Mouse (Mus musculus) central nervous system, embryonic 11.5 days (tissue): ENCODE results near the gene Slc52a3. TPM values are rescaled to one million over a fixed set of nuclear protein-coding genes. Genes with fewer than 3 reads are reported as not detected.

ENCODE experiments used
- polyA plus RNA-seq: library from polyadenylated mRNA; depleted of rRNA; stranded (reverse); fragments of >200 nt; gene quantifications from 2 replicates; pipeline ENCODE4 v1.2.3, GENCODE M21; 2012; rRNA removed

Slc52a3 gene
- polyA plus RNA-seq = 0.50 and 1.2 TPM in 2 replicates

DNA sequence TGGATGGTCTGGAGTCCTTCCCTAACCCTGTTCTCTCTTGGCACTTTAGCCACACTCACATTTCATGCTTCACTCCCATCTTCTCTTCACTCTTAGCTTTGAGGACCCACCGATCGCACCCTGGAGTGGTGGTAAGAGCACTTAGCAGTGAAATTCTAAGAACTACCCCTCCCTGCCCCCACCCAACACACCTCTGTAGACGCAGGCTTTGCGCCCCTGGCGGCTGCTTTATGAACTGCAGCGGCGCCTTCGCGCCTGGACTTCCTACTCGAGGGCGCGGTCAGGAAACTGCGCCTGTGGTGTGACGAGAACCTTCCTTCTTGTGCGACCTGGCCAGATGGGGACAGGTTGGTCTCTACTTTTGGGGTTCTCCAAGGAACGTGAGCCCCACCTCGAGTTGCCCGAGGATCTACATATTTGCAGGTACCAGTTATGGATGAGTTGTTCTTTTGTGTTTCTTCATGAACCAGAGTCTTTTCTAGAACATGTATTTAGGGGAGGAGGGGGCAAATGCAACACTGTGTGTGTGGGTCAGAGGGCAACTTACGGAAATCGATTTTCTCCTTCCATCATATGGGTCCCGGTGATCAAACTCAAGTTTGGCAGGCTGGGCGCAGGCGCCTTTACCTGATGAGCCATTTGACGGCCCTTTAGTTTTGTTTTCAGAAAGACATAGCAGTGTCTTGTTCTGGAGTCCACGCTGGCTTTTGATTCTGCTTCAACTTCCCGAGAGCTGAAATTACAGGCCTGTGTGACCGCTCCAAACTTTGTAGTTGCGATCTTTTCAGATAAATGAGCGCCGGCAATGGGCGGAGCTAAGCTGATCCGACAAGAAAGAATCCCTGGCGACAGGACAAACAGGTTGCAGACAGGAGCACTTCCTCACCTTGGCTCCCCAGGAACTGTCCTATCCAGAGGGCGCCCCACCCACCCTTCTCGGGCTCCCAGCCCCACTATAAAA is at the start of gene Slc52a3:
Gene Slc52a3, plus strand, starts transcription at position 283 of the 961 bp plus-strand sequence.

DNA sequence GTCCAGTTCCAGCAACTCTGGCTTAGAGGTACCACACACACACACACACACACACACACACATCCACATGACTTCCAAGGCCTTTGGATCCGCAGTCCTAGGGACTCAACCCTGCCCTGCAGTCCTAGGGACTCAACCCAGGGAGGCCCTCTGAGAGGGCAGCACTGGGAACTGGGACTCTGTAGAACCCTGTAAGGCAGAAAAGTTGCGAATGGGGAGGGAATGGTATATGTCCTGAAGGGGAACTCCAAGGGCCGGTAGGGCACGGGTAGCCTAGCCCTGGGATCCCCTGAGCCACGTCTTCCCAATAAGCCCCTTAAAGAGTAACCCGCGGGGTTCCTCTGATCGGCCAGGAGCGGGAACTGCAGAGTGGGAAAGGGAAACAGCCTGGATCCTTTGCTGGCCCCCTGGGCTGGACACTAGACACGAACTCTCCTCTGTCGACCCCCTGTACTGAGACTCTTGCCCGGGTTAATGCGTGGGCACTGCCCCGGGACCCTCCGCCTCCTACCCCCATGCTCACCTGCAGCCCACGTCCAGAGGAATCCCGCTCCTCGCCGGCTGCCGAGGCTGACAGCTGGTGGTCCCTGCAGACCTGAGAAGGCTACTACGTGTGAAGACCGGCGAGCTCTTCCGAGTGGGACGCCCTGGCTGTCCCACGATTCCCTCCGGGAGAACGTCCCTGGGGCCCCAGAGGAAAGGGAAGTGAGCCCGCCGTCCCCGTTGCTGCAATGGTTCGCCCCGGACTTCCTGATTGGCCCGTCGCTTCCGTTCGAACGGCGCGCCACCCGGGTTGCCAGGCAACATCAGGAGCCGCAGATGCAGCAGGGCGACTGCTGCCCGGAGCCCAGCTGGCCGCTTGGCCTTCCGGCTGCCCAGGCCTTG is 16.6 kb upstream of the Slc52a3 start, which contains the start of gene Fam110a:
Gene Fam110a, minus strand, starts transcription at position 750 of the 885 bp plus-strand sequence.

Other genes with a start within 250 kb of the Slc52a3 start
- gene Rspo4, start 153.6 kb upstream of the Slc52a3 start, polyA plus RNA-seq = 0.12 and 0.76 TPM in 2 replicates
- gene Angpt4, start 85.3 kb upstream of the Slc52a3 start, polyA plus RNA-seq = 0.16 and 0.51 TPM in 2 replicates
- gene Fam110a, start 16.3 kb upstream of the Slc52a3 start, polyA plus RNA-seq = 34.8 and 38.7 TPM in 2 replicates
- 31.7 and 35.4 TPM in 2 replicates for gene Scrt2, start 85.0 kb downstream of the Slc52a3 start, polyA plus RNA-seq
- gene Srxn1, start 109.0 kb downstream of the Slc52a3 start, polyA plus RNA-seq = 9.6 and 11.0 TPM in 2 replicates
- 4.7 and 14.1 TPM in 2 replicates for gene Tcf15, start 147.1 kb downstream of the Slc52a3 start, polyA plus RNA-seq
- gene Csnk2a1, start 230.3 kb downstream of the Slc52a3 start, polyA plus RNA-seq = 81.5 and 106 TPM in 2 replicates